Mouse (Mus musculus): ENCODE data around the gene Zfhx2. TPM values are rescaled to one million over a fixed set of nuclear protein-coding genes. Genes with fewer than 3 reads are reported as not detected.

The Zfhx2 gene
- polyA plus RNA-seq (2017; shearing (Covaris generic)): 1 to 10 TPM; 5.4 to 5.5 TPM

DNA sequence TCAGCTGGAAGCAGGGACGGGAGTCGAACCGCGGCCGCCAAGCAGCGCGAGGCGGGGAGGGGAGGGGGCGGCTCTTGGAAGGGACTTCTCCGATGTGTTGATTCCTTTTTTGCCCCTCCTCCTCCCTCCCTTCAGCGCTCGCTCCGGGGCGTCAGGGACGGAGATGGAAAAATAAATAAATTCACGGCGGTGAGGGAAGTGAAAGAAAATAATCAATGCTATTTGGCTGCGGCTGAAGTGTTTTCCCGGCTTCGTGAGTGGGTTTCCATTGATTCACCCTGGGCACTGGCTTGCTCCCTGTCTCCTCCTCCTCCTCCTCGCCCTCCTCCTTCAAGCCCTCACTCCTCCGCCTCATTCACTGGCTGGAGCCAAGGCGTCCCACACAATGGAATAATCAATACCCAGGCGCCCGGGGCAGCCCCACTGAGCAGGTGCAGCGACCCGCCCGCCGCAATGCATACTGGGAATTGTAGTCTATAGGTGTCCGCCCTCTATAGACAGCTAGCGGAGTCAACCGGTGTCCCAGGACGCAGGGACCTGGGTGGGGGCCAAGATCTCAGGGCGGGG, at the start of gene Zfhx2:
TSS of gene Zfhx2 (minus strand) at position 314 of the 567 bp plus-strand sequence.
- peak; percentile 87 for ATAC-seq

DNA sequence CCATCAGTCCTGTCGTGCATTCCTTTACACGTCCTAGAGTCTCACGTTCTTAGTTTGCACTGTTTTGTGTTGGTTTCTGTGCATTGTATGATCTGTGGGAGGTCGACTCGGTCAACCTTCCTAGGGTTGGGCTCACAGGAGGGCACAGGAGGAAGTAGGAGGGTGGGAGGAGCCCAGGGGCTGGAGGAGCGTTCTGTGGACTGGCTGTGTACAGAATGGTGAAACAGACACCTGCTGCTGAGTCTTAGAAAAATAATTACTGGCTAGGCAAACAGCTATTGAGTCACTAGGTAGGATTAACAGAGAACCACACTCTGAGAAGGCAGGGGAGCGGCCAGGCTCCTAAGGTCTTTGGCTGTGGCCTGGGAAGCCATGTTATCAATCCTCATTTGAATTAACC, 47.2 kb upstream of the Zfhx2 start:
- ATAC-seq: no peak

DNA sequence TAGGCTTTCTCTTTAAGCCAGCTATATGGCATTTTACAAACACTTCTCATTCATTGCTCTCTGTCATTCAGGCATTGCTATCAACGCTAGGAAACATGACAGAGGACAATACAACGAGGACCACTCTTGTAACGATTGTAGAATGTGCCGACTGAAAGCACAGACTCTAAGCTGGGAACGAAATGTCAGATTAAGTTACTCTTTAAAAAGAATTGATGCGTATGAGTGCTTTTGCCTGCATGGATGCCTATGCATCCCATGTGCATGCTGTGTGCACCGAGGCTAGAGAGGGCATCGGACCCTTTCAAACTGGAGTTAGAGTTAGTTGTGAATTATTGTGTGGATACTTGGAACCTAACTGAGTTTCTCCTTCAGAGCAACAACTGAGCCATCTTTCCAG, 43.6 kb upstream of the Zfhx2 start:
- no peak for ATAC-seq

DNA sequence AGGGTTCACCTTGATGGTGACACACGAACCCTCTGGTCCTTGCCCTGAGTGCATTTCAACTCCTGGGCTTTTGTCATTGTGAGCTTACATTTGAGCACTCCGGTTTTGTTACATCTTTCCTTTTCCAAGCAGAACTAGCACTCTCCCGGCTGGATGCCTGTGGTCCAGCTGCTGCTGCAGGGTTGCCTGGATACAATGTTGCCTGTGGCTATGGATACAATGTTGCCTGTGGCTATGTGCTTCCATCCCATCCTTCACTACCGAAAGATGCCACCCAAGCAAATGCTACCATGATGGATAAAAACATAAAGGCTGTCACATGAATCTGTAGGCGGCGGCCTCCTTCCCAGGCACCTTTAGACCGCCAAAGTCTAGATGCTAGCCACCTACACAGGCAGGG, 34.4 kb upstream of the Zfhx2 start:
- ATAC-seq: no peak

DNA sequence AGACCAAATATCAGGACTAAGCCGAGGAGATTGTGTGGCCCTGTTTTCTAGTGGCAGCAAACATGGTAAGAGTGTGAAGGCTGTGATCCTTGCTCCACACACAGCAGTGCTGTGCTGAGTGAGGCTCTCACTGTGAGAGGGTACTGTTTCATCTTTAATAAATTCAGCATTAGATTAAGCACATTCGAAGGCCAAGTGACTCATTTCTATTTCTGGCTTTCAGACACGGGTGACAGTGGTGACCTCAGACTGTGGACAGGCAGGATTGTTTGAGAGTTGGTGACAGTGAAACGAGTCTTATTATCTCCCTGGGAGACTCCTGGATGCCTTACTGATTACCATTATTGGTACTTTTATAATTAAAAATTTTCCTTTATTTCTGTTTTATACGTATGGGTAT, 33.6 kb upstream of the Zfhx2 start:
- ATAC-seq: no peak

DNA sequence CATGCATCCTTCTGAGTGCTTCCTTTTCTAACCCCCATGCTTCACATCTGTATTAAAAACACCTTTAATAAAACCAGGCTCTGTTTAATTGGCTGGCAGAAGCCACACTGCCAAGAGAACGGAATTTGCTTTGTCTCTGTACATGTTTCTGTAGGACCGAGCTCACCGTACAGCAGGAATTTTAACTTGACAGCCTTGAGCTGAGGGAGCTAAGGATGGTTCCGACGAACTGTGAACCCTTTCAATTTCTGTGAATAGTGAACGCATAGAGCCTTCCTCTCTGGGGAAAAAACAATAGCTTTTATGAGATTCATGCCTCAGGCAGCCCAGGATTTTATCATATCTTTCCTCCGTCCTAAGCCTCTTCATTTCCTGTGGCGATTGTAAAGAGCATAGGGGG, 30.2 kb upstream of the Zfhx2 start:
- no peak for ATAC-seq

DNA sequence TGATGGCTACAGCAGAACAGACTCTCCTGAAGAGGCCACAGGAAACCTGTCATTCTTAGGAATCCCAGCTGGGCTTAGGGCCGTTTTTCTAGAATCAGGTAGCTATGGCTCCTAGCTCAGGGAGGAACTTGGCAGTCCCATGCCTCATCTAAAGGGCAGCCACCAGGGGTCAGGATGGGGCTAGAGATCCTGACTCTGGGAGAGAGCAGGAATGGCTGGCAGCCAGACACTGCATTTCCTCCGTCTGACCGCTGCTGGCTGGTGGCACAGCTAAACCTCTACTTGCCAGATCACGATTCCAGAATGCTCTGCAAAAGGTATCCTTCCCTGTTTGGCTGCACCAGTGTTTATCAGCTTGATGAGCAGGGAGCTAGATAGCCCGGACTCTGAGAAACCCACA, 29.8 kb upstream of the Zfhx2 start:
- no peak for ATAC-seq

DNA sequence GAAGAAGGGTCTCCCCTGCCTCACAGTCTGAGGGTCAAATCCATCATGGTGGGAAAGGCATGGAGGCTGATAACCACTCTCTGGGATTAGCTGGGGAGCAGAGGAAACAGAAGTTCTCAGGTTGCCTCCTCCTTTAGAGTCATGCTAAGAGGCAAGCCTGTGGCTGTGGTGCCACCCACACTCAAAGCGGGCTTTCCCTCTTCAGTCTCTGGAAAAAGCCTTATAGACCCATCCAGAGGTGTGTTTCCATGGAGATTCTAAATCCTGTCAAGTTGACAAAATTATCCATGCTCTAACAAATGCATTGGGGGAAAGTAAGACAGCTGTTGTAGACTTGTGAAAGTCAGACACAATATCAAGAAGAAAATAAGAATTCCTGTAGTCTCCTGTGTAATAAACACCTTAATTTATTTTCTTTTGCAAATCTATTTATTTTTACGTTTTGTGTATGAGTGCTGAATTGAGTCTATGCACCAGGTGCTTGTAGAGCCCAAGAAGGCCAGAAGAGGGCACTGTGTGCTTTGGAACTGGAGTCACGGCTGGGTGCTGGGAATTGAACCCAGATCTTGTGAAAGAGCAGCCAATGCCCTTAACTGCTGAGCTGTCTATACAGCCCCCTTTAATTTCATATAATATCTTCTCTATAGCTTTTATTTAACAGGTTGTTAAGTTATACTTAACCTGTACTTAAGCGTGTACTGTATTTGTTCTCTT, 27.5 kb upstream of the Zfhx2 start:
- ATAC-seq: no peak

DNA sequence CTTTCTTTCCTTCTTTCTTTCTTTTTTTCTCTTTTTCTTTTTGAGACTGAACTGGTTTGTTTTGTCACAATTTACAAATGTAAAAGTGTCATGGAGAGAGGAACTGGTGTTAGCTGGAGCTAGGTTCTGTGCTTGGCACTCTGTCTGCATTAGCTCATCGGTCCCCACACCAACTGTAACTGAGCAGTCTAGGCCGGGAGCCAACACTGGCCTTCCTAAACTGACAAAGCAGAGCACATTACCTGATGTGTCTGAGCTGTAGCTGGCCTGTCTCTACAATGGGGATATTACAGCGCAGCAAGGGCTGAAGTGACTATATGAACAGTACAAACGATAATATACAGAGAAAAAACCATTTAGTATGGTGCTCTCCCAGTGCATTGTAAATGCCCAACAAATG, 26.7 kb upstream of the Zfhx2 start:
- no peak for ATAC-seq

DNA sequence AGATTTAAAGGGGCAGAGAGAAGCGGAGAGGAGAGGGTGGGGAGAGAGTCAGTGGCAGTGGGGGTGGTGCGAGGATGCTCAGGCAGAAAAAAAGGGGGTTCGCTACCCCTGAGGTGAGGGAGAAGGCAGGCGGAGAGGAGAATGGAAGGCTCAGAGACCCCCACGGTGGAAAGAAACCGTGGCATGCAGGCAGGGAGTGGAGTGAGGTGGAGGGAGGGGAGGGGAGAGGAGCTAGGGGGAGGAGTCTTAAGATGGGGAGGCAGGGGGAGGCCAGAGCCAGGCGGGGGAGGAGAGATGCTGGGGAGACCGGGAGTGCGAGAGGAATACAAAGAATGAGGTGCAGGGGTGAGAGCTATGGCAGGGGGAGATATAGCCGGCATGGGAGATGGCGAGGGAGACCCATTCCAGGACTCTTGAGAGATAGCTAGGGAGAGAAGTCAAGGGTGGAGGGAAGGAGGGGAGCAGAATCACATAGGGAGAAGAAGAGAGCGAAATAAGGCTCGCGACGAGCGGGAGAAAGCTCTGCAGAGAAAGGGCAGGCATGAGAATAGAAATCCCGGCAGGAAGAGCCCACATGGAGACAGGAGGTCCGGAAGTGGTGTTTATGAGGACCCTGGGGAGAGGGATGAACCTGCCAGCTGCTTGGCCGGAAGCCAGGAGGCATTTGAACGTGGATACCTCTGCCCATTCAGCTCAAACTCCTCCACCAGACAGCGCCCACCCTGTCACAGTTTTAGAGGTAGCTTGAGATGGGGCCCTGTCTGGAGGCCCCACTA, 24.5 kb upstream of the Zfhx2 start, which contains the start of gene Jph4:
TSS of gene Jph4 (minus strand) at position 511 of the 776 bp plus-strand sequence.
- ATAC-seq: no peak

DNA sequence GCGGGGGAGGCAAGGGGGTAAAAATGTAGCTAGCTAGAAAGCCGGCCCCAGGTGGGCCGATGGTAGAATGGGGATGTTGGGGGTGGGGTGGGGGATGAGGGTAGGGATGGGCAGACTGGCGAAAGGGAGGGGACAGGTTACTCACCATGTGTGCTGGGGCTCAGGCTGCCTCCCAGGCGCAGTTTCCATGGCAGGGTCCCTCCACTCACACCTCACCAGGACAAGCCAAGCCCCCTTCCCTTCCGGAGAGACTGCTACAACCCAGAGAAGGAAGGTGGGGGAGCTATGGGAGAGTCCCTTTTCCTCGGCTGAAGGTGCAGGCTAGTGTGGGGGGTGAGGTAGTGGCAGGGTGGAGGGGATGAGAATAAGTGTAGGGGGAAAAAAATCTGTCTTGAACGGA, 23.7 kb upstream of the Zfhx2 start:
- ATAC-seq: no peak

DNA sequence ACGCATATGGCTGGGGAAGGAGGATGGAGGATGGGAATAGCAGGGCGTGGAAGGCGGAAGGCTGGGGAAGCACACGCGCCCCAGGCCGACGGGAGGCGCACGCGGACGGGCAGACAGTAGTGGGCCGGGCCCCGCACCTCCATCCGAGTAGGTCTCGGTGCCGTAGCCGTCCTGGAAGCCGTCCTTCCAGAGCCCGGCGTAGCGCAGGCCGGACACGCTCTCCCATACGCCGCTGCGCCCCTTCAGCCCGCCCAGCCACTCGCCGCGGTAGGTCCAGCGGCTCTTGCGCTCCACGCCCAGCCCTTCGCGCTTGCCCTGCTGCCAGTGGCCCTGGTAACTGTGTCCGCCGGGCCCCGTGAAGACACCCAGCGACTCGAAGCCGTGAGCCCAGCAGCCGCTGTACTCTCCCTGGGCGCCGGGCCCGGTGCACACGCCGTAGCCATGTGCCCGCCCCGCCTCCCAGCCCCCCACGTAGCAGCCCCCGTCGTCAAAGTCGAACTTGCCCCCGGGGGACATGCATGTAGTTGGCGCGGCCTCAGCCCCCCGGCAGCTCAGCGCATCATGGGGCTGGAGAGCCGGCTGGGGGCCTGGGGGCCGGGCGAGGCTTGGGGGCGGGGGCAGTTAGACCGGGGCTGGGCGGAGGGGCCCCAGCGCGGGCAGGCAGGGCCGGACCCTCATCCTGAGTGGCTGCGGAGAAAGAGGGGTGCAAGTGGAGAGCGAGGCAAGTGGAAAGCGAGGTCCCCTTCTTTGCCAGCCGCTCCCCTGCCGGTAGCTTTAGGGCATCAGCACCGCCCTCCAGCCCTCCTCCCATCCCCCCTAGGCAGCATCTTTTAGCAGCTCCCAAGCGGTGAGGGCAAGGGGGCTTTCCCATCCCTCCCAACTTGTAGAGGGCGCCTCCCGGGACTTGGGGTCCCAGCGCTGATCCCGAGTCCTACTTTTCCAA, 22.9 kb upstream of the Zfhx2 start:
- no peak for ATAC-seq

DNA sequence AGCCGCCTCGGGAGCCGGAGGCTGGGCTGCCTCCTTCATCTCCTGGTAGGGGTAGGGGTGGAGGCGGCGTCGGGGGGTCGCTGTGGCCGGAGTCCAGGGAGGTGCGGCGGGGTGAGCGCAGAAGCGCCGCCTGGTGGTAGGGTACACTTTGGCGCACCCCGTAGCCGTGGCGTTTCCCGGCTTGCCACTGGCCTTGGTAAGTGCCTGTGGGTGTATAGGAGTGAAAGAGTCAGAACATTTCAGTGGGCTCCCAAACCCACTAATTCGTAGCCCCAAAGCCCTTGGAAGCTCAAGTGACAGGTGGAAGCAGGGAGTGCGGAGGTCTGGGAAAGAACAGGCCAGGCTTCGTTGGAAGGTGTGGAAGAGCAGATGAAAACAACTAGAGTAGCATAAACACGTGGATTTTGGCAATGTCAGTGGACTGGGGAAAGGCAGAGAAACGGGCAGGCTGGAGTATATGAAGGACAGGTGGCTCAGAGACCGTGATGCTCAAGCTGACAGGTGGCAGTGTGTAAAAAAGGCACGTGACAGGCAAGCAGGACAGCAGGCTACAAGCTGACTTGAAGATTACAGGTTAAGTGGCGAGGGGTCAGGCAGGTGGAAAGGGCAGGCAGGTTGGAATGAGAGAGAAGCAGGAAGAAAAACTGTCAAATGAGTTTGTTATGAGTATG, 22.0 kb upstream of the Zfhx2 start:
- no peak for ATAC-seq

DNA sequence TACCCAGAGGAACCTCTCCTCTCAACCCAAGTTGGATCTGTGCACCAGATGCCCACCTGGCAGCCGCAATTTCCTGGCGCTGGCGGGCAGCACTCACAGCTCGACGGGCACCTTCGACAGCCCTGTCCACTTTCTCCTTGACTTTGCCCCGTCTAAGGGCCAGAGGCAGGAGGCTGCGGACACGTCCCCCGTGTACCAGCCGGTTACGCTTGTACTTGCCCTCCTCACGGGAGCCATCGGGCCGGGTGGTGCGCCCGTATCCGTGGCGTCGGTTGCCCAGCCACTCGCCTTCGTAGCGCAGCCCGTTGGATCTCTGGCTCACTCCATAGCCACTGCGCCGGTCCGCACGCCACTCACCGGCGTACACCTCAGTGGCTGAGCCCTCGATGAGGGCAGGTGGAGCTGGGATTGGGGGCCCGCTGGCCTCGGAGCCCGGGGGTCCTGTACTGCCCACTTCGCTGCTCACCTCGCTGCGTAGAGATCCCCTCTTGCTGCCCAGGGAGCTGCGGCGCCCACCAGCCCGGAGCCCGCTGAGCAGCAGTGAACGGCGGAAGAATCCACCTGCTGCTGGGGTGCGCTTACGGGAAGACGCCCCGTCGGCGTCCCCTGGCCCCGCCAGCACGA, 21.3 kb upstream of the Zfhx2 start:
- ATAC-seq: no peak

DNA sequence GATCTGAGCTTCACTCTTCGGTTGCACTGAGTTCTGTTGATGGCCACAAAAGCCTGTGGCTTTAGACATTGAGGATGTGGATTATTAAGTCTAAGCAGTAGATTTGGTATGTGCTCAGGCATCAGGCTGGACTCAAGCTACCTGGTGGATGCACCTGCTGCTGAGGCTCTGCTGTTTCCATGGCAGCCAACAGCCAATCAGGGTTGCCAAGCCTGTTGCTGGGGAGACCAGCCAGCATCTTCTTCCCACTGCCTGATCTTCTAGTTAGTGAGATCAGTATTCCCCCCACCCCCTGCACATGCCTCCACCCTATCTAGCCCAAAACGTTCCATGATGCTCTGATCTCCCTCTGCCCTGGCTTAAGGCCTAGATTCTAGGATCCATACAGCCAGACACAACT, 19.6 kb upstream of the Zfhx2 start:
- ATAC-seq: no peak

DNA sequence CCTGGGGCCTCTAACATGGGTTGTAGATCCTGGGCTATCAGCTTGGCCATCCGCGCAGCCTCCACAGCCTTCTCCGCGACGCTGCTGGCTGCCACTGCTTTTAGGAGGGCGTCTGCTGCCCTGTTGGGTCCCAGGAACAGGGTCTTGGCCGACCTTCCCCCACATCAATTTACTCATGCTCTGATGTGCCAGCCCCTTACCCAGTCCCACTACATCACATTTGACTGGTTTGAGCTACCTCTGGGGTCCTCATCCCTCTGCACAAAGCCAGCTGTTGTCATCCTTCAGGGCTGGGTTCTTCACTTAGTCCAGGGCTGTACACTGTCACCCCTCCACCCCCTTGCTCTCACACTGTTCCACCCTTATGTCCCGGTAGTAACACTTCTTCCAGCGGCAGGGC, 18.0 kb upstream of the Zfhx2 start:
- ATAC-seq: no peak

DNA sequence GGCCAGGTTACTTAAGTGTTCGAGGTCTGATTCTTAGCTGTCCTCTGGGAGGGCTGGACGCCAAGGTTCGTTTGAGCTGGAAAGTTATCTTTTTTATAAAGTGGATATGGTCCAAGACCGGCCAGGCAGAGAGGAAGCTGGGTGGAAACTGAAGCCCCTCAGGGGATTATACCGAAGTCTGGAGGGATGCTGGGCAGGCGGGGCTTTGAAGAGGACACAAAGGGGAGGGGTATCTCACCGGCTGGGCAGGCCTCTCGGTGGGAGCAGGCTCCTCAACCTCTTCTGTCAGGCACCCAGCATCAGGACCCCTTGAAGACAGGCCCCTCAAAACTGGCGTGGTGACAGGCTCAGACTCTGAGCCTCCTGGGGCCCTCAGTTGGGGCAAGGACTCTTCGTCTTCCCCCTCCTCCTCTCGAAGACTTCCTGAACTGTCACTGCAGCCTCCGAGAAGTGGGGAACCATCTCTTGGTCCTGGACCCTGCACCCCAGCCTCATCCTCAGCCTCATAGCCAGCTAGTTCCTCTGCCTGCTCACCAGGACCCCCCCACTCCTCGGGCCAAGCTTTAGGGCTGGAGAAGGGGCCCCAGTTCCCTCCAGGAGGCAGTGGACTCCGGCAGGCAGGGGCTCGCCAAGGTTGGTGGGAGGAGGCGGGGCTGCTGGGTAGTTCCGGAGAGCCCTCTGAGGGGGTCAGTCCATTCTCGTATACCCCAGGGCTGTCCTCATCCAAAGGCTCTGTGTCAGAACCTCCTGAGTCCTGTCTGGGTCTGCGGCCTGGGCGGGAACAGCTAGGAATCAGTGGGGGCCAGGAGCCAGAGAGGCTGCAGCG, 17.1 kb upstream of the Zfhx2 start:
- ATAC-seq: no peak

DNA sequence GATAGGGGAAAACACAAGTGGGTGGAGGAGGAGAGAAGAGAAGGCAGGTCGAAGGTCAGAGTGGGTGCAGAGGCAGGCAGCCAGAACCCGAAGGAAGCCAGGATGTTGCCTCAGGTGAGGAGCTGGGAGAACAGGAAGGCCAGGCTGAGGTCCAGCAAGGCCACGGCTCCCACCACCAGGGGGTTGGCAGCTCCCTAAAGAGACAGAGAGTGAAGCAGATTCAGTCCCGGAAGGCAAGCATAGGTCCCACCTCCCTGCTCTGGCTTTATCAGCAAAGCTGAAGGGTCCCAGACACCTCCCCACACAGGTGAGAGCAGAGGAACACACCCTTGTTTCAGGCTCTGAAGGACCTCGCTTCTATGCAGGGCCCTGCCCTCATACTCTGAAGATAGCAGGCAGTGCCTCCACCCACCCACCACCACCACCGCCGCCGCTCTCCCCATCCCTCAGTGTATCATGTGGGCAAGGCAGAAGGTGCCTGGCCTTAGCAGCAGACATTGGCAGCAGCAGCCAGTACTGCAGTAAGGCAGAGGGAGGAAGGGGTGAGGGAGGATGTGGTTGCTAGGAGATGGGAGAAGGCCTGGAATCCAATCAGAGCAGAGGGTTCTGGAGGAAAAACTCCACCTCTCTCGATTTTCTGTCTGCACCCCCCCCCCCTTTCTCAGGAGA, 16.2 kb upstream of the Zfhx2 start:
- ATAC-seq: no peak

DNA sequence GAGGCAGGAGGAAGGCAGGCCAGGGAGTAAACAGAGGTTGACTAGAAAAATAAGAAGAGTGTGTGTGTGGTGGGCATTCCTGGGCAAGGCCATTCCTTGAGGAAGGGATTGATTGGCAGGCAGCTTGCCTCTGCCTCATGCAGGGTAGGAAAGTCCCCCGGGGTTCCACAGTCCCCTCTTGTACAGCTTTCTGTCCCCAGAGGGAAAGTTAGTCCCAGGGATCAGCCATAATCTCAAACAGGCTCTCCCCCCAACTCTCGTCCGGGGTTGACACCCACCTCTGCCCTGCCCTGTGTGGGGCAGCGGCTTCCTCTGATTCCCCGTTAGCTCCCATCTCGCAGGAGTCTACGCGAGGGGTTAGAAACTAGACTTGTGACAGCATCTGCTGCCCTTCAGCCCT, 14.9 kb upstream of the Zfhx2 start:
- no peak for ATAC-seq

Measured in activated CD4-positive, CD25-positive, alpha-beta regulatory T cell, adult 4 months (primary cell).